Mouse (Mus musculus) CH12.LX (cell line): ENCODE results near the gene Hist1h1b. TPM values are rescaled to one million over a fixed set of nuclear protein-coding genes. Genes with fewer than 3 reads are reported as not detected.
"Not testable (repeated sequence)": the region's sequence is repeated elsewhere in the genome, so short reads cannot be mapped to it uniquely, and the experiment has no call there.

Experiments
- DNase-seq: peaks from one replicate; pipeline ENCODE4 v3.0.0-alpha.2; 2013; ENCODE audit errors: extremely low read depth
- H3K27ac ChIP-seq: 2 replicates; pipeline ENCODE4 v1.5.1; 2012; ENCODE audit warnings: low read depth, mild to moderate bottlenecking, control low read depth, moderate library complexity; ENCODE audit not compliant: insufficient read depth
- H3K27me3 ChIP-seq: replicated peaks from 2 replicates; pipeline ENCODE3; 2012; ENCODE audit warnings: inconsistent platforms
- H3K36me3 ChIP-seq, 2 experiments: replicated peaks in 1 of 2; 2 replicates each; pipeline versions ENCODE3 to v1.6.1; 2012; ENCODE audit warnings: inconsistent platforms in 1 of 2, low read length in 1 of 2, mild to moderate bottlenecking in 1 of 2, mixed read lengths in 1 of 2, moderate library complexity in 1 of 2; ENCODE audit not compliant: control insufficient read depth in 1 of 2, insufficient read depth in 1 of 2
- H3K4me1 ChIP-seq, 2 experiments: 2 replicates each; pipeline ENCODE4 v1.6.1; 2012; ENCODE audit warnings: inconsistent platforms in 1 of 2, moderate library complexity in 1 of 2; ENCODE audit not compliant: insufficient read depth in 2 of 2, control insufficient read depth in 1 of 2
- H3K4me2 ChIP-seq: 2 replicates; pipeline ENCODE4 v1.6.1; 2012; ENCODE audit warnings: low read depth, mild to moderate bottlenecking, control low read depth; ENCODE audit not compliant: poor library complexity, insufficient read depth, severe bottlenecking
- H3K4me3 ChIP-seq, 3 experiments: fragments of 150-350 bp in 1 of 3; sonication (generic) in 1 of 3; replicated peaks in 1 of 3; 2 replicates each; pipeline versions ENCODE3 to v1.5.1; 2011 to 2012; ENCODE audit warnings: low read depth in 2 of 3, low read length in 2 of 3, mild to moderate bottlenecking in 2 of 3, moderate library complexity in 2 of 3, control low read depth in 1 of 3, improper control_type of control experiment in 1 of 3, inconsistent platforms in 1 of 3, mixed read lengths in 1 of 3; ENCODE audit not compliant: poor library complexity in 1 of 3
- H3K79me2 ChIP-seq: replicated peaks from 2 replicates; pipeline ENCODE4 v1.6.1; 2012; ENCODE audit warnings: mild to moderate bottlenecking, moderate library complexity; ENCODE audit not compliant: control insufficient read depth, poor library complexity, insufficient read depth, severe bottlenecking; ENCODE audit errors: extremely low read depth
- H3K9ac ChIP-seq: 2 replicates; pipeline ENCODE4 v1.6.1; 2012; ENCODE audit warnings: low read depth, mild to moderate bottlenecking, control low read depth, moderate library complexity; ENCODE audit not compliant: insufficient read depth
- H3K9me3 ChIP-seq: replicated peaks from 2 replicates; pipeline ENCODE3; 2012; ENCODE audit warnings: low read length, inconsistent platforms, mixed read lengths
- dilution Hi-C: fragments of 300-500 bp; cut with MboI; formaldehyde crosslinking; loops from 2 replicates; pipeline ENCODE4 v1.14.3; 2020; ENCODE audit warnings: low sequenced_read_pairs; ENCODE audit not compliant: extremely low pct_unique_long_range_greater_than_20kb, extremely low pct_ligation_motif_present
- in situ Hi-C: fragments of 300-500 bp; cut with MboI; formaldehyde crosslinking; loops from 3 replicates; pipeline ENCODE4 v1.14.3; 2019; ENCODE audit warnings: low sequenced_read_pairs, low pct_ligation_motif_present, low pct_unique_long_range_greater_than_20kb, mixed read lengths
- polyA plus RNA-seq: library from polyadenylated mRNA; unstranded; fragments of >175 nt; gene quantifications from 2 replicates; pipeline ENCODE4 v1.2.1, GENCODE M21; 2012; ENCODE audit warnings: low read depth; ENCODE audit not compliant: insufficient read length
- total RNA-seq, 2 experiments: library from RNA; depleted of rRNA; stranded (reverse); fragments of 300-350 nt in 1 of 2; fragments of >200 nt in 1 of 2; gene quantifications; 2 replicates each; pipeline ENCODE4 v1.2.3; 2012 to 2014

Hist1h1b gene
- total and polyA plus RNA-seq, 3 experiments, result 1.9 to 1,032 (median 16.6) TPM

- H3K9me3 ChIP-seq, H3K4me1 ChIP-seq, DNase-seq, H3K36me3 ChIP-seq, H3K9ac ChIP-seq, in situ Hi-C loops, H3K4me3 ChIP-seq, H3K79me2 ChIP-seq, dilution Hi-C loops, H3K27me3 ChIP-seq, H3K27ac ChIP-seq, H3K4me2 ChIP-seq: not testable (repeated sequence)
These were observed 30.6 kb upstream of the Hist1h1b start for GRCm38 (mm10) chr13:21811074-21811473.

- dilution Hi-C loops, H3K9ac ChIP-seq, H3K4me2 ChIP-seq, DNase-seq, H3K4me3 ChIP-seq, H3K27me3 ChIP-seq, in situ Hi-C loops, H3K79me2 ChIP-seq, H3K4me1 ChIP-seq, H3K27ac ChIP-seq, H3K9me3 ChIP-seq, H3K36me3 ChIP-seq: not testable (repeated sequence)
These were observed 29.6 kb upstream of the Hist1h1b start, which contains the start of the genes Hist1h2bq and Hist1h2ao for GRCm38 (mm10) chr13:21810073-21810472. Hist1h2bq (minus strand) TSS chr13:21810197. Hist1h2ao (plus strand) TSS chr13:21810465.

GRCm38 (mm10) chr13:21803058-21803457 is 22.6 kb upstream of the Hist1h1b start:
- H3K4me2 ChIP-seq, H3K79me2 ChIP-seq, dilution Hi-C loops, in situ Hi-C loops, H3K27me3 ChIP-seq, H3K9ac ChIP-seq, H3K36me3 ChIP-seq, H3K4me3 ChIP-seq, H3K27ac ChIP-seq, H3K4me1 ChIP-seq, H3K9me3 ChIP-seq, DNase-seq: not testable (repeated sequence)

- in situ Hi-C loops, H3K27ac ChIP-seq, H3K9me3 ChIP-seq, DNase-seq, H3K27me3 ChIP-seq, H3K4me2 ChIP-seq, H3K9ac ChIP-seq, H3K4me1 ChIP-seq, H3K4me3 ChIP-seq, dilution Hi-C loops, H3K36me3 ChIP-seq, H3K79me2 ChIP-seq: not testable (repeated sequence)
These were observed 16.7 kb upstream of the Hist1h1b start for GRCm38 (mm10) chr13:21797163-21797562.
